Mouse (Mus musculus) spleen, adult 2 months (tissue): ENCODE results near the gene Egln2. TPM values are rescaled to one million over a fixed set of nuclear protein-coding genes. Genes with fewer than 3 reads are reported as not detected.

Experiments
- DNase-seq, 2 experiments: peaks; one replicate each; pipeline versions ENCODE4 v3.0.0 to v3.0.0-alpha.2; 2012 to 2021; ENCODE audit warnings: low spot score in 2 of 2, low read depth in 1 of 2
- H3K27ac ChIP-seq: fragments of 200-500 bp; 2 replicates; pipeline ENCODE4 v1.5.1; 2012; ENCODE audit warnings: low read length, inconsistent platforms; ENCODE audit not compliant: insufficient read depth
- H3K27me3 ChIP-seq: fragments of 200-500 bp; 2 replicates; pipeline ENCODE4 v1.6.1; 2012; ENCODE audit warnings: mild to moderate bottlenecking, moderate library complexity, low read length, inconsistent platforms; ENCODE audit not compliant: control insufficient read depth, insufficient read depth
- H3K36me3 ChIP-seq: fragments of 200-500 bp; 2 replicates; pipeline ENCODE4 v1.6.1; 2012; ENCODE audit warnings: mild to moderate bottlenecking, low read length, inconsistent platforms; ENCODE audit not compliant: control insufficient read depth, insufficient read depth
- H3K4me1 ChIP-seq: fragments of 200-500 bp; 2 replicates; pipeline ENCODE4 v1.6.1; 2011; ENCODE audit warnings: inconsistent platforms; ENCODE audit not compliant: control insufficient read depth, insufficient read depth, insufficient read length
- H3K4me3 ChIP-seq: fragments of 200-500 bp; 2 replicates; pipeline ENCODE4 v1.5.1; 2011; ENCODE audit warnings: mild to moderate bottlenecking, inconsistent platforms; ENCODE audit not compliant: insufficient read depth, insufficient read length; ENCODE audit errors: extremely low read depth
- CTCF ChIP-seq: fragments of 200-500 bp; IDR thresholded peaks from 2 replicates; pipeline ENCODE4 v1.5.1; 2011; ENCODE audit warnings: mild to moderate bottlenecking, inconsistent platforms; ENCODE audit not compliant: insufficient read depth, insufficient read length, insufficient replicate concordance; ENCODE audit errors: extremely low read depth
- POLR2A ChIP-seq: fragments of 200-500 bp; IDR thresholded peaks from 2 replicates; pipeline ENCODE4 v1.6.1; 2011; ENCODE audit warnings: low read depth, low read length, inconsistent platforms
- WGBS: fragments of 180-500 bp; shearing (Covaris S2); methylation state at CpG from one replicate; pipeline ENCODE4 v1.1.7; 2018; 5-methylcytosine and 5-hydroxymethylcytosine counted together
- polyA plus RNA-seq: library from polyadenylated mRNA; depleted of rRNA; stranded (reverse); fragments of >200 nt; gene quantifications from 2 replicates; pipeline ENCODE4 v1.2.3, GENCODE M21; 2012

The Egln2 gene
- polyA plus RNA-seq, 1 experiment = 83.0 TPM

- Histone ChIP-seq H3K36me3 (peaks cover 15% of the 10 kb centered on the region), H3K27ac (no peak overlapping the region), H3K4me1 (no peaks in the 10 kb centered on the region; the same call in 1 of the 2 replicates), H3K27me3 (no peaks in the 10 kb centered on the region), H3K4me3 (no peak overlapping the region)
- no peak for DNase-seq
- no peak for TF ChIP-seq CTCF
- no peak for TF ChIP-seq POLR2A
- 85% methylated on average over 1 of the region's 1 CpGs for WGBS
Measured at GRCm38 (mm10) chr7:27182498-27182897, 15.9 kb upstream of the Egln2 start.

GRCm38 (mm10) chr7:27180837-27181695 is 14.5 kb upstream of the Egln2 start, which contains the start of the genes Gm21983 and Mia:
Gm21983 (minus strand) TSS chr7:27181086.
Mia (minus strand) TSS chr7:27181157.
- no peak for DNase-seq
- no peak within 1 kb of the TSS for H3K4me3 ChIP-seq
- TF ChIP-seq POLR2A = no peak
- no peak for TF ChIP-seq CTCF
- H3K4me1 ChIP-seq = no peaks in the 10 kb centered on the region; the same call in 1 of the 2 replicates
- 84% methylated on average over 14 of the region's 14 CpGs for WGBS
- peaks cover 8% of the 10 kb centered on the region for H3K36me3 ChIP-seq
- H3K27ac ChIP-seq = no peak within 1 kb of the TSS
- no peaks in the 10 kb centered on the region for H3K27me3 ChIP-seq

GRCm38 (mm10) chr7:27180036-27180435 is 13.4 kb upstream of the Egln2 start:
- Histone ChIP-seq H3K27me3 (no peaks in the 10 kb centered on the region), H3K4me3 (no peak overlapping the region), H3K36me3 (peaks cover 9% of the 10 kb centered on the region), H3K27ac (no peak overlapping the region), H3K4me1 (no peaks in the 10 kb centered on the region; the same call in 1 of the 2 replicates)
- TF ChIP-seq POLR2A (no peak), CTCF (no peak)
- no peak for DNase-seq
- WGBS = 87% methylated on average over 5 of the region's 5 CpGs

- no peaks in the 10 kb centered on the region; the same call in 1 of the 2 replicates for H3K4me1 ChIP-seq
- H3K27me3 ChIP-seq = no peaks in the 10 kb centered on the region
- H3K4me3 ChIP-seq = peak overlapping the region; percentile 55
- no peak for DNase-seq
- WGBS = 49% methylated on average over 16 of the region's 16 CpGs
- TF ChIP-seq POLR2A (no peak), CTCF (no peak)
- peak overlapping the region; percentile 73 for H3K27ac ChIP-seq
- peaks cover 12% of the 10 kb centered on the region for H3K36me3 ChIP-seq
Measured at GRCm38 (mm10) chr7:27179217-27179918, 12.8 kb upstream of the Egln2 start.

GRCm38 (mm10) chr7:27178324-27179216 is 12.0 kb upstream of the Egln2 start, which contains the start of gene Rab4b:
Rab4b (minus strand) TSS chr7:27178896.
- H3K27me3 ChIP-seq = no peaks in the 10 kb centered on the region
- peak within 1 kb of the TSS; percentile 90 for H3K4me3 ChIP-seq
- H3K27ac ChIP-seq = peak within 1 kb of the TSS; percentile 98
- WGBS = under 1% methylated on average over 53 of the region's 53 CpGs
- peak; percentile 100 for DNase-seq
- no peaks in the 10 kb centered on the region; the same call in 1 of the 2 replicates for H3K4me1 ChIP-seq
- TF ChIP-seq CTCF (peak; percentile 54; the same call in 1 of the 2 replicates), POLR2A (peak; percentile 29)
- H3K36me3 ChIP-seq = peaks cover 16% of the 10 kb centered on the region

- Histone ChIP-seq H3K36me3 (peaks cover 20% of the 10 kb centered on the region), H3K27ac (peak overlapping the region; percentile 98), H3K4me1 (no peaks in the 10 kb centered on the region; the same call in 1 of the 2 replicates), H3K4me3 (peak overlapping the region; percentile 90; the same call in 1 of the 2 replicates), H3K27me3 (no peaks in the 10 kb centered on the region)
- TF ChIP-seq POLR2A = no peak
- no peak for TF ChIP-seq CTCF
- DNase-seq = no peak
- WGBS = 12% methylated on average over 4 of the region's 4 CpGs
Measured at GRCm38 (mm10) chr7:27177942-27178323, 11.3 kb upstream of the Egln2 start.
